Mouse (Mus musculus): ENCODE measurements around the gene Plekhh2. TPM values are rescaled to one million over a fixed set of nuclear protein-coding genes. Genes with fewer than 3 reads are reported as not detected.

Gene Plekhh2
- polyA plus RNA-seq, 2 experiments from 2014 or later = not detected

DNA sequence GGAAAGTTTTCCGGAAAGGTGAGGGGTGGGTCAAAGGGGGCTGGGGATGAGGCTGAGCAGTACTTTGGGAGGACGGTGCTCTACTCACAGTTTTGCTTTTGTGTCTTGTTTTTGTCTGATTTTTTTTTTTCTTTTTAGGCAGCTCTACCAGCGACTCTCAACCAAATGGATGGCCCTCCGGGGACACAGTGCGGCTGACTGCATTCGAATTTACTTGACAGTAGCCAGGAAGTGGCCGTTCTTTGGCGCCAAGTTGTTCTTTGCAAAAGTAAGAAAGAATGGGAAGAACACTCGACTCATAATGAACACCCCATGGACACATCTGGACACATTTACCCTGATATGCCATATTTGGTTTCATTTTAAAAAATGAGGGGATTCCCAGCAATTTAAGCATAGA, 99.8 kb downstream of the Plekhh2 start:
- ATAC-seq = no peak

DNA sequence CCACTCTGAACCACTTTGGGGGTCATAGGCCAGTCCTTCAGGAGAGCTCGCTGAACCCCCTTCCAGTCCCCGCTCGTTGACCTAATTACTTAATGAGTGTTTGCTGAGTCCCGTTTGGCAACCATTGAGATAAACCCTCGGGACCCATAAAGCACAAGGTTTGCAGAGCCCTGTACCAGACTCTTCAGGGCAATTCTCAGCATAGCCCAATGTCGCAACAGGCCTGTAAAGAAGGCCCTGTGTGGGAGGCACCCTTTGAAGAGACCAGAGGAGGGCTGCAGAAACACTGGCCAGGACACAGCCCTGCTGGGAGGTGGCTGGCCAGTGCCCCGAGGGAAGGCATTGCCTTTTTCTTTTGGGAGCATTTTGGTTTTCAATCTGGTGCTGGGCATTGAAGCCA, 100.3 kb downstream of the Plekhh2 start:
- ATAC-seq = no peak

DNA sequence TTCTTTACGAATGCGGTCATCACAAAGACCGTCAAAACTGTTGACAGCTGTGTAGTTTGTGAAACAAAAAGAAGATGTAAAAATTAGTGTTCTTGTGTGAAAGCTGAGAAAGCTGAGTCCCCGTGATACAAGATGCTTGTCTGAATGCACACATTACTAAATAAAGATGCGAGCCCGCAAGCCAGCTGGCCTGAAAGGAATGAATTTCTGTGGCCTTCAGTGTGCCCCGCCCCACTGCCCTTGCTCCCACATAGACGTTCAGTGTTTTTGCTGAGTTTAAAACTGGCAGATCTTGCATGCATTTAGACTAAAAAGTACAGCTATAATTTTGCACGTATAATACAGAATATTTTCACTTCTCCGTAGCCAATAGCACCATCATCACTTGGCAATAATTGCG, 104.1 kb downstream of the Plekhh2 start:
- no peak for ATAC-seq

DNA sequence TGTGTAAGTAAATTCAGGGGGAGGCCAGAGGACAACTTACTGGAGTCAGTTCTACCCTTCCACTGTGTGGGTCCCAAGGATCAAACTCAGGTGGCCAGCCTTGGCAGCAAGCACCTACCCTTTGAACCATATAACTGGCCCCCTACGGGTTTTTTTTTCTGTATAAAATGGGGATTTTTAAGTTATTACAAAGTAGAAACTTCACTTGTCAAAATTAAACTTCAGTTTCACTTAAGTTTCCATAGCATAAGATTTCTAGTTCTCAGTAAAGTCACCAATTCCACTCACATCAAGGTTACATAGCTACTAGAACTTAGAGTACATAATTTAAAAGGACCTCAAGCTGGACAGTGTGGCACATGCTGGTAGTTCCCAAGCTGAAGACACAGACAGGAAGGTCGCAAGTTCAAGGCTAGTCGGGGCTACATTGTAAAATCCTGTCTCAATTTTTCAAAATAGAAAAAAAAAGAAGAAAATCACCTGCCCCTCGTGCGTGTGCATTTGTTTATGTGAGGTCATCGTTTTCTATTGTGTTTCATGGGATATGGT, 104.9 kb downstream of the Plekhh2 start:
- no peak for ATAC-seq

DNA sequence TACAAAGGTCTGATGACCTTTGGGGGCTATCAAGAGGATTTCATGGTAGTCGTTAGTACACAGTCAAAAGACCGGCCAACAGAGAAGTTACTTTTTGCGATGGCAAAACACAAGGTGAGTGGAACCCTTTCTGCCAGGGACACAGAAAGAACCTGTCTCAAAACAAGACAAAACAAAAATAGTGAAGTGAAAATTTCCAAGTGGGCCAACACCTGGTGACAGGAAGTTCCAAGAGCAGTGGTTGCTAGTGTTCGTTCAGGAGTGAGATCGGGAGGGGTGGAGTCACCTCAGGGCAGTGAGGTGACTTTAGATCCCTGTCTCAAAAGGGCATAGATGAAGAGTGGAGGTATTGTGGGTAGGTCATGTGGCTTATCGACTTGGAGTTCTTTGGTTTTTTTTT, 106.3 kb downstream of the Plekhh2 start:
- no peak for ATAC-seq

- ATAC-seq = no peak
Observed at GRCm38 (mm10) chr17:84619112-84619511, 107.4 kb downstream of the Plekhh2 start.

- no peak for ATAC-seq
Observed at GRCm38 (mm10) chr17:84620076-84620475, 108.4 kb downstream of the Plekhh2 start.

GRCm38 (mm10) chr17:84620610-84621009, 108.9 kb downstream of the Plekhh2 start:
- ATAC-seq = no peak

- no peak for ATAC-seq
Observed at GRCm38 (mm10) chr17:84621209-84621608, 109.5 kb downstream of the Plekhh2 start.

DNA sequence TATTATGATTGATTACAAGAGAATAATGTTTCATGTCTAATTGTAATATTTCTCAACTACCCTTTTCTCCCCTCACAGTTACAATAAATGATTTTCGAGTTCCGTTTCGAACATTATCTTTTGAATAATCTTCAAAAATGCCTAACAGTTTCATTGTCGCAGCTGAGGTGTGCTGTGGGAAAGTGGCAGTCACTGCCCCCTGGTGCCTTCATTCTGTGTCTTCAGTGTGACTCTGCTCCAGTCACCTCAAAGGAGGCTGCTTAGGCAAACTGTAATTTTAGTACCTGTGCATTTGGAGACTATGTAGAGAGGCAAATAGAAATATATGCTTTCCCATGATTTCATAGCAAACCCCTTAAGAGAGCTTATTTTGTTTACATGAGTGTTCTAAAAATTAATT, 110.3 kb downstream of the Plekhh2 start:
- no peak for ATAC-seq

GRCm38 (mm10) chr17:84622873-84623272, 111.2 kb downstream of the Plekhh2 start:
- ATAC-seq = no peak

DNA sequence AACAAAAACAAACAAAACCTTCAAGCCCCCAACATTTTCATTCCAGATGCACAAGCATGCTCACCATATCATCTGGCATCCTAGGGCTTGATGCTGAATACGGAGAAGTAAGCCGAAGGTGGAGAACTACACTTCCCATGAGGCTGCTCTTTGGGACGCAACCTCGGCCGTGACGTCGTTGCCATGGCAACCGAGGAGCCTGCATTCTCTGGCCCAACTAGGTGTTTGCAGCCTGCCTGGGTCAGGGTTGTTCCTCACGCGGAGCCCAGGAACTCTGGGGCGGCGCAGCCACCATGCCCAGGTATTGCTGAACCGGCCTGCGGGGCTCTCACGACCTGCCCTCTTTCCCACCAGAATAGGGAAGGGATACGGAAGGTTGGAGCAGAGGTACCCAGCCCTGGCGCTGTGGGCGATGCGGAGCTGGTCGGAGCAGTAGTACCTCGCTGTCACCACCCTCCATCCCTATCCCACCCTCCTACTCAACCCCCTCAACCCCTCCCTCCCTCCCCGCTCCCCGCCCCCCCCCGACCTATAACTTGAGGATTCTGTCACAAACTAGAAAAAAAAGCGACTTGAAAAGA, 114.7 kb downstream of the Plekhh2 start, which contains the start of gene Dync2li1:
Gene Dync2li1, plus strand, starts transcription at position 221 of the 581 bp plus-strand sequence.
- peak; percentile 100 for ATAC-seq

DNA sequence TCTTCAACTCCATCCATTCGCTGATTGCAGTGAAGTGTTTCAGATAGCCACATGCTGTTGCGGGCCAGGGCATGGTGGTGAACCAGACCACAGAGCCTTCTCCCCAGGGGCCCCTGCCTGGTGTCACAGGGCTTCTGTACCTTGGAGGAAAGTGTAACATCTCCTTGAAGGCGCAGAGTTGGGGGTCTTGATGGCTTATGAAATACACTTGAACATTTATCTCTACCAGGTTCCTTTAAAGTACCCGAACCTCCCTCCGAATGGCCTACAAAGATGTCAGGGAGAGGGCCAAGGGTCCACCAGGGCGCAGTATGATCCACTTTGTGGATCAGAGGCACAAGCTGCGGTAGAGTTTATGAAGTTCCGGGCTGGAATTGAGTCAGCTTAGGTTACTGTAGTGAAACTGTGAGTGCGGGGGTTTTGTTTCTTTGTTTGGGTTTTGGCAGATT, 115.2 kb downstream of the Plekhh2 start:
- no peak for ATAC-seq

DNA sequence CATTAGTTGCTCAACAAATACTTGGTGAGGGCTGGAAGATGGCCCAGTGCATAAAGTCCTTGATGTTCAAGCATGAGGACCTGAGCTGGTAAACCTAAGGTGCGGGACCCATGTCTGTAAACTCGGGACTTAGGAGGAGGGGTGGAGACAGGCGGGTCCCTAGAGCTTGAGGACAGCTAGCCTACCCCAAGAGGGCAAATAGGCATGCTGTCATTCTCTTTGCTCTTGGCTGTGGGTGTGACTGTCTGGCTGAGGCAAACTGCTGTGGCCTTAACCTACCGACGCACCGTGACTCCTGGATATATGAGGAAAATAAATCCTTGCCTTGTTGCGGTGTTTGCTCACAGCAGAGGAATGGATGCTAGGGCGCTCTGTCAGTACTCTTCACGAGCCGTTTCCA, 116.0 kb downstream of the Plekhh2 start:
- no peak for ATAC-seq

DNA sequence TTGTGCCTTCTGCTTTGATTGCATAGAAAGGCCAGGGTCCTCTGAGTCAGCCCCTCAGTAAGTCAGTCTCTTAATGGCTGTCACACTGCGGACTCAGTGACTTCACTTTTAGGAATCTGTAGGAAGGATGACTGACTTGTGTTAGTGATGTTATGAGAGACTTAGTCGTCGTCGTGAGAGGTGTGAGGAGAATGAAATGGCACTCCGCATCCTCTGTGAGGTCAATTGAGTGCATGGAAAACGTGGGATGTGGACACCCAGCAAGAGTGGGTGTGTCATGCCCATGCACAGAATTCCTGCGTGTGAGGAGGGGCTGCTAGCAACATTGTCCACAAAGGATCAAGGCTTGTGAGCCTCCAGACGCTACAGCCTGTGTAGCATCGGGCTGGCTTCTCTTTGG, 116.9 kb downstream of the Plekhh2 start:
- ATAC-seq = no peak

DNA sequence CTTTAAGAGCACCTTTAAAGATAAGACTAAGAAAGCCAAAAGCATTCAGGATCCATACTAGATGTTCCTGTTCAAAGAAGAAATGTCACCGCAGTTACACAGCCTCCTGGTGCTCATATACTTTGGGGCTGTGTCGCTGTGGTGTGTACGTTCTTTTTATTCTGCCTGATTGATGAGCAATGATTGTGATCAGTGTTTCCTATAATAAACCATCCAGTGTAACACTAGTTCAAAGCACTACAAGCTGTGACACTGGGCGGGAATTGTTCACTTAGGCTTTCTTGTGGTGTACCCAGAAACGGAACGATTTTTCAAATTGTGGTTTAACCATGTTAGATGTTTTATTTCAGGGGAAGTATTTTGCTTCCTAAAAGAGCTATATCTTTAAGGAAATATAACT, 120.1 kb downstream of the Plekhh2 start:
- ATAC-seq = no peak

DNA sequence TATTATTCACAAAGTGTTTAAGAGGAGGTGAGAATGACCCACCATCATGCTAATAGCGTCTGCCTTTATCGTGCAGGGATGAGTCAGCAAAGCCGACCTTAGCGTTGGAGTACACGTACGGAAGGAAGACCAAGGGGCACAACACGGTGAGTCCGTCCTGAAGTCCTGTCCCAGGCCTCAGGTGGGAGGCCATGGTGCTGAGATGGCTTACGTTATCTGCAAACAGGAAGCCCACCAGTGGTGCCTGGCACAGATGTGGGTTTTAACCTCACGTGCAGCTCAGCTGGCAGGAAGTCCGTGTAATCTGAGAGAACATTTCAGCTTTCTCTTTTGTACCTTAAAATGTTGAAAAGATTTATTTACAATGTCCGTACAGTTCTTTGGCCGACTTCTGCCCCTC, 121.7 kb downstream of the Plekhh2 start:
- peak; percentile 95 for ATAC-seq

GRCm38 (mm10) chr17:84636328-84636727, 124.6 kb downstream of the Plekhh2 start:
- ATAC-seq = no peak

- ATAC-seq = no peak
Observed at GRCm38 (mm10) chr17:84637971-84638370, 126.3 kb downstream of the Plekhh2 start.

GRCm38 (mm10) chr17:84639796-84640378, 128.2 kb downstream of the Plekhh2 start:
- no peak for ATAC-seq

GRCm38 (mm10) chr17:84641893-84642292, 130.2 kb downstream of the Plekhh2 start:
- no peak for ATAC-seq

- no peak for ATAC-seq
Observed at GRCm38 (mm10) chr17:84642324-84642723, 130.6 kb downstream of the Plekhh2 start.

DNA sequence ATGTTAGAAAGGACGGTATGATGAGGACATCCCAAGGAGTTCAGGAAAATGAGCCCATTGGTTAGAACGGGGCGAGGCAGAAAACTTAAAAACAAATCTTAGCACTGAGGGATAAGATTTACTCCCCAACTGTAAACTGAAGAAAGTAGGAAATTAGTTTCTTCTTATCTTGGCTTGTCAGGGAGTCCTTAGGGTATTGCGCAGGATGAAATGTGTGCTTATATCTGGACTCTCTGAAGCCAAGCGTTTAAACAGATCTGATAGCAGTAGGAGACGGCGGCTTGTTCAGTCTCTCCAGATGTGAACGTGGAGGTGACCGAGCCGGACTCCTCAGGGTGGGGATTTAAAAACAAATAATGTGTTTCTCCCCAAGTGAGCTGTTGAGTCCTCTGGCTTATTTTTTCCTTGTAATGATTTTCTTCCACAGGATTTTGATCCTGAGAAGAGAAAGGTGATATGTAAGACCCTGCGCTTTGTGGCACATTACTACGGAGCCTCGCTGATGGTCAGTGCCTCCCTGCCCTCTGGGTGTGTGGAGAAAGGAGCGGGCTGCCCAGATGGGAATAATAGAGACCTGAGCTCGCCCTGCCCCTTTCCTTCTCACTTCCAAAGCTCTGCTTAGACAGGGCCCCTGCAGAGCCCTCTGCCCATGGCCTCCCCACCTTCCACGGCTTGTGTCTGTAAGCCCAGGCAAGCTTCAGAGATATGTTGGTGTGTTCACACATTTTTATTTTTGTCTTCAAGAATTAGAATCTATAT, 132.8 kb downstream of the Plekhh2 start:
- ATAC-seq = no peak

- ATAC-seq = no peak
Observed at GRCm38 (mm10) chr17:84645119-84645518, 133.4 kb downstream of the Plekhh2 start.
